Mouse (Mus musculus) liver, embryonic 12.5 days (tissue): ENCODE data around the gene Kcnip3. TPM values are rescaled to one million over a fixed set of nuclear protein-coding genes. Genes with fewer than 3 reads are reported as not detected.
A peak's percentile ranks its signal among the peaks of the same experiment; 100 is the strongest.

Source experiments
- ATAC-seq: fragments of 200-750 bp; cut with Nextera tagmentation; 2 replicates; pipeline ENCODE4 v1.8.0; 2017; ENCODE audit warnings: moderate number of reproducible peaks, mild to moderate bottlenecking, moderate library complexity
- H3K27ac ChIP-seq: fragments of 300-500 bp; sonication (generic); 2 replicates; pipeline ENCODE4 v1.5.1; 2016; ENCODE audit warnings: mild to moderate bottlenecking
- H3K27me3 ChIP-seq: fragments of 300-500 bp; sonication (generic); replicated peaks from 2 replicates; pipeline ENCODE4 v1.6.1; 2016; ENCODE audit warnings: mild to moderate bottlenecking, moderate library complexity
- H3K36me3 ChIP-seq: fragments of 300-500 bp; sonication (generic); 2 replicates; pipeline ENCODE4 v1.6.1; 2016; ENCODE audit warnings: mild to moderate bottlenecking, moderate library complexity
- H3K4me1 ChIP-seq: fragments of 300-500 bp; sonication (generic); 2 replicates; pipeline ENCODE4 v1.6.1; 2016
- H3K4me2 ChIP-seq: fragments of 300-500 bp; sonication (generic); 2 replicates; pipeline ENCODE4 v1.6.1; 2016; ENCODE audit warnings: mild to moderate bottlenecking, moderate library complexity
- H3K4me3 ChIP-seq: fragments of 300-500 bp; sonication (generic); 2 replicates; pipeline ENCODE4 v1.5.1; 2016; ENCODE audit warnings: mild to moderate bottlenecking, moderate library complexity
- H3K9ac ChIP-seq: fragments of 300-500 bp; sonication (generic); 2 replicates; pipeline ENCODE4 v1.6.1; 2016; ENCODE audit warnings: mild to moderate bottlenecking, moderate library complexity
- H3K9me3 ChIP-seq: fragments of 300-500 bp; sonication (generic); replicated peaks from 2 replicates; pipeline ENCODE4 v1.6.1; 2016; ENCODE audit warnings: mild to moderate bottlenecking, moderate library complexity
- WGBS: fragments of 180-500 bp; shearing (Covaris S2); methylation state at CpG from one replicate; pipeline ENCODE4 v1.1.7; 2016; ENCODE audit not compliant: insufficient replicate concordance; 5-methylcytosine and 5-hydroxymethylcytosine counted together
- polyA plus RNA-seq: library from polyadenylated mRNA; unstranded; fragments of >200 nt; fragmentation: Nextera tagmentation; extraction: Ambion mirVana; gene quantifications from 2 replicates; pipeline ENCODE4 v1.2.1, GENCODE M21; 2016

Kcnip3 gene
- polyA plus RNA-seq, 1 experiment from 2014 or later: 0.70 TPM

DNA sequence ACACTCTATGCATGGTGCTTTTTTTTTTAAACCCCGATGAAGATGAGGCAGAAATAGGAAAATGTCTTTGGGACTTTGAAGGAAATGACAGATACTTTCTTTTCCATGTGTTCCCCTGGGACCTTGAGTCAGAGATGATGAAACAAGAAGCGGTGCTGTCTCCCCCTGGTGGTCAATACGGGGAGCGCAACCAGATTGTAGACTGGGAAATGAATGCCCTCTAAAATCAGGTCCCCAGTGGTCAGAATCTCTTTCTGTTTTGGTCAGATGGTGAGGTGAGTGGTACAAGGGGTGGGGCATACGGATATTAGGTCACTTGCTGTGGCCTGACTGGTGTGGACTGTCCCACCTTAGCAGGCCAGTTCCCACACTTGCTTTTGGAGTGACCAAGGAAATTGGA, 68.1 kb downstream of the Kcnip3 start:
- peaks cover 82% of the 10 kb centered on the region for H3K27me3 ChIP-seq
- peaks cover 35% of the 10 kb centered on the region for H3K4me1 ChIP-seq
- H3K4me3 ChIP-seq: no peak overlapping the region
- no peaks in the 10 kb centered on the region for H3K36me3 ChIP-seq
- 2% methylated on average over 5 of the region's 5 CpGs for WGBS
- H3K9ac ChIP-seq: no peak overlapping the region
- H3K9me3 ChIP-seq: no peaks in the 10 kb centered on the region
- H3K27ac ChIP-seq: no peak overlapping the region
- no peak for ATAC-seq
- no peak overlapping the region for H3K4me2 ChIP-seq

DNA sequence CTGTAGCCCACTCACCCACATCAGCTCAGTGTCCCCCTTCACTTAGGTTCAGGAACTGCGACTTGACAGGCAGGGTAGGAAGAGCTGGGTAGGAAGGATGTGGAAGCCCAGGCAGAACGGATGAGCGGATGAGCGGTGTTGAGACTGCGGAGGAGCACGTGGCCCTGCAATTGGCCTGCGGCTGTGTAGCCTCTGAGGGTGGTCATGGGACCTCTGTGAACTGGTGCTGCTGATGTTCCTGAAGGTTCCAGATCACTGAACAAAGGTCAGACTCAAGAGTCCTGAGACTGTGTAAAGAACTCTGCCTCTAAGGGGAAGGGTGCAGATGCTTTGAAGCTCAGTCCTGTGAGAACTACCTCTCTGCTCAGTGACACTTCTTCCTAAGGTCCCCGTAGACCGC, 68.8 kb downstream of the Kcnip3 start:
- WGBS: 68% methylated on average over 9 of the region's 9 CpGs
- Histone ChIP-seq H3K9ac (no peak overlapping the region), H3K4me1 (peaks cover 35% of the 10 kb centered on the region), H3K36me3 (no peaks in the 10 kb centered on the region), H3K27ac (no peak overlapping the region), H3K4me2 (no peak overlapping the region), H3K4me3 (no peak overlapping the region), H3K27me3 (peaks cover 81% of the 10 kb centered on the region), H3K9me3 (no peaks in the 10 kb centered on the region)
- ATAC-seq: no peak

DNA sequence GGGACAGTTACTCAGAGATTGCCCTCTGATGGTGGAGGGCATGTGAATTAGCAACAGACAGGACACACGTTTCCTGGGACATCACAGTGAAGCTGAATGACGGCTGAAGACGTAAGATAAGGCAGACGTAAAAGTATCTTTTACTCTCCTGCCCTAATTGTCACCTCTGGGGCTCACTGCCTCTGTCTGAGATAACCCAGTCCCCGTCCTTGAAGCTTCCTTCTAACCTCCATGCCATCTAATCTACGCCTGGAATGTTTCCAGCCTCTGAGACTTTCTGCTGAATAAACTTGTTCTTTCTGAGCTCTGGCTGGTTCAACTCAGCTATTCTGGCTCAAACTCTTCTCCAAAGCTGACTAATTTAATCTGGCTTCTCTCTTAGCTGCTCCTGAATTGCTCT, 70.1 kb downstream of the Kcnip3 start:
- H3K36me3 ChIP-seq: no peaks in the 10 kb centered on the region
- H3K9ac ChIP-seq: no peak overlapping the region
- peak; percentile 82 for ATAC-seq
- H3K27me3 ChIP-seq: peaks cover 68% of the 10 kb centered on the region
- H3K4me3 ChIP-seq: no peak overlapping the region
- 3% methylated on average over 6 of the region's 6 CpGs for WGBS
- peaks cover 43% of the 10 kb centered on the region for H3K4me1 ChIP-seq
- peak overlapping the region; percentile 32 for H3K4me2 ChIP-seq
- H3K9me3 ChIP-seq: no peaks in the 10 kb centered on the region
- H3K27ac ChIP-seq: peak overlapping the region; percentile 50; the same call in 1 of the 2 replicates

DNA sequence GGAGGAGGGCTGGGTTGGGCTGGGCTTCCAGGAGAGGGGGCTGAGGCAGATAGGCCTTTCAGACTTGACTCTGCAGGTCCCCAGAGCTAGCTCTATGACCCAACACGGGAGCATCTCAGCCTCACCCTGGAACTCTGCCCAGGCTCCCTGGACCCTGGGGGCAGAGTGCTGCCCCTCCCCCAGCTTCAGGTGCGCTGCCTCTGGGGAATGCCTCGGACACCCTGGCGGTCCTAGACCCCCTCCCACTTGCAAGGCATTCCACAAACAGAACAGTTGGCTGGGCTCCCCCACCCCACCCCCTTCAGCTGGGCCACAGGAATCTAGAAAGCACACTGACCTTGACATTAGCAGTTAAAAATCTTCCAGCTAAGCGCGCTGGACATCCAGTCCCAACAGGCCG, 72.2 kb downstream of the Kcnip3 start:
- H3K9ac ChIP-seq: no peak overlapping the region
- no peak overlapping the region for H3K4me2 ChIP-seq
- H3K27ac ChIP-seq: no peak overlapping the region
- 61% methylated on average over 7 of the region's 7 CpGs for WGBS
- no peak overlapping the region for H3K4me3 ChIP-seq
- H3K36me3 ChIP-seq: no peaks in the 10 kb centered on the region
- H3K27me3 ChIP-seq: peaks cover 47% of the 10 kb centered on the region
- H3K4me1 ChIP-seq: peaks cover 59% of the 10 kb centered on the region
- no peaks in the 10 kb centered on the region for H3K9me3 ChIP-seq
- no peak for ATAC-seq

DNA sequence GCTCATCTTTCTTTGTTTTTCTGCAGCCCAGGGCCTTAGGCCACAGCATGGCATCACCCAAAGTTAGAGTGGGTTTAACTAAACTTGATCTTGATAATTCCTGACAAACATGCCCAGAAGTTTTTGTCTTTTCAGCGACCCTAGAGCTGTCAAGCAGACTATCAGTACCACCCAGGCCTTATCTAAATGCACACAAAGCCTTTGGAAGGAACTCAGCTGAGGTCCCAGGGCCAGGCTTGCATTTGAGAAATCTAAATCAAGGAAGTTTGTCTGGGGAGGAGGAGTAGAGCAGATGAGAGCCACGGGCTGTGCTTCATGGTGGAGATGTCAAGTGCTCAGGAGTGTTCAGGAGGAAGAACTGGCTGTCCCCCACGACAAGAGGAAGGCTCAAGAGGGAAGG, 75.0 kb downstream of the Kcnip3 start:
- 10% methylated on average over 3 of the region's 3 CpGs for WGBS
- Histone ChIP-seq H3K4me2 (no peak overlapping the region), H3K27ac (0 out of 2 replicates have a peak overlapping the region, but pooled peaks have one; percentile 21)

DNA sequence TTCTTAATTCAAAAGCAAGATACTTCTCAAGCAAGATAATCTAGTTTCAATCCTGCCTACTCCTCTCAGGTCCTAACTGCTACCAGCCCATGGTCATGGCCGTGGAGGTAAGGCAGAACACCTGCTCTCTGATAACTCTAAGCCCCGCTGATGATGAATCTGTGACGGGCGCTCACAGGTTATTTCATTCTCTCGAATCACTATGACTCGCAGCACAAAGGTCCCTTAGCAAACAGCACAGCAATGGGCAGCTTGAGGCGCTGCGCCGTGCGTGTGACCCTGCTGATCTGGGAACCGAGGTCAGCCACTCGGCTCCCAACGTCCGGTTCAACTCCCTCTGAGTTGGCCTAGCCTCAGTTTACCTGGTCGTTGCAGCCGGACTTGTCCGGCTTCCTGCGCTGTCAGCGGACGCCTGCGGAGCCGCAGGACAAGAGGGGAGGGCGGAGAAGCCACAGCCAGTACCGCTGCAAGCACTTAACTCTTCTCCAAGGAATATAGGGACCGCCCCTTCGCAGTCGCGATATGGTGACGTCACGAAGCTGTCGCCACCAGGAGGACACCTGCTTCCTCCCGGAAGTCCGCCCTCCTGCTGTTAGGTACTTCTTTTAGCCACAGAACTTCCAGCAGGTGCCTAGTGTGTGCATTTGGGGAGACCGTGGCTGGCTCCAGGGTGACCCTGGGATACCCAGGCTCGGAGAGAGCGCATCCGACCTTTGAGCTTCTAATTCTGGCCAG, 77.7 kb downstream of the Kcnip3 start, which contains the start of gene Fahd2a:
Gene Fahd2a, minus strand, starts transcription at position 511 of the 735 bp plus-strand sequence.
- Histone ChIP-seq H3K27me3 (peaks cover 10% of the 10 kb centered on the region; the same call in 1 of the 2 replicates), H3K4me3 (peak within 1 kb of the TSS; percentile 78), H3K9me3 (no peaks in the 10 kb centered on the region), H3K4me2 (peak within 1 kb of the TSS; percentile 78), H3K4me1 (peaks cover 43% of the 10 kb centered on the region), H3K27ac (peak within 1 kb of the TSS; percentile 70), H3K36me3 (no peaks in the 10 kb centered on the region; the same call in 1 of the 2 replicates), H3K9ac (peak within 1 kb of the TSS; percentile 80)
- WGBS: 3% methylated on average over 37 of the region's 37 CpGs
- peak; percentile 92 for ATAC-seq

More for the DNA sequence above, 75.0 kb downstream of the Kcnip3 start:
- no peak overlapping the region for H3K4me3 ChIP-seq
- no peak overlapping the region for H3K9ac ChIP-seq
- ATAC-seq: peak; percentile 27; the same call in 1 of the 2 replicates
- H3K9me3 ChIP-seq: no peaks in the 10 kb centered on the region
- H3K36me3 ChIP-seq: no peaks in the 10 kb centered on the region
- H3K4me1 ChIP-seq: peaks cover 65% of the 10 kb centered on the region
- H3K27me3 ChIP-seq: peaks cover 26% of the 10 kb centered on the region; the same call in 1 of the 2 replicates

DNA sequence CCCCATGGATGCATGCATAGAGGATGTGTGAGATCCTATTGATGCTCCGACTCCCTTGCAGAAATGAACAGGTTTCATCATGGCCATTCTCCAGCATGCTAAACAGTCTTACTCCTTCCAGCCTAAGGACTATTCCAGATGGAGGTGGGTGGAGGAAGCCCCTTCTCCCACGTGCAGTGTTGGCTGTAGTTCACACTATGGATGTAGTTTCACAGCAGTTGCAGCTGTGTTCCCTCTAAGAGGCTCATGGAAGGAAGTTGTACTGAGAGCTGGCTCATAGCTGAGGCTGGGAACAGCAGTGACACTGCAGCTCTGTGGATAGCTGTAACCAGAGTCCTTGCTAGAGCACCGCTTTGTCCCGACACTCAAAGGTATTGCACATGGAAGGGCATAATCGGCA, 84.2 kb downstream of the Kcnip3 start:
- no peaks in the 10 kb centered on the region; the same call in 1 of the 2 replicates for H3K27me3 ChIP-seq
- no peak overlapping the region for H3K4me3 ChIP-seq
- no peaks in the 10 kb centered on the region for H3K9me3 ChIP-seq
- WGBS: 82% methylated on average over 5 of the region's 5 CpGs
- H3K27ac ChIP-seq: no peak overlapping the region
- no peak overlapping the region for H3K4me2 ChIP-seq
- H3K36me3 ChIP-seq: peaks cover 45% of the 10 kb centered on the region
- peaks cover 29% of the 10 kb centered on the region for H3K4me1 ChIP-seq
- no peak for ATAC-seq
- no peak overlapping the region for H3K9ac ChIP-seq

DNA sequence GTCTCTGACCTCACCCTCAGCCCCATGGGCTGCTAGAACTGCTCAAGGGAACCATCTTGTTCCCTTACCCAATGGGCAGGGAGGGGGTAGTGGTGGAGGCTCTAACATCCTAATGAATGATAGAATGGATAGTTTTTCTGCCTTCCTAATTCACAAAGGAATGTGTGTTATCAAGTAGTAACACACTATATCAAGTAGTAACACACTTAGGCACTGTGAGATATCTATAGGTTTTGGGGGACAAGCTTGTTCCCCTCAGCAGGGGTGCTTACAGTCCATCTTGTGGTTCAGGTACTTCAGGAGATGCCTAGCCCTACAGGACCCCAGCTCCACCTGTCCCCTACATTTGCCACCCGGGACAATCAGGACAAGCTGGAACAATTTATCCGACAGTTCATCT, 86.3 kb downstream of the Kcnip3 start:
- peak; percentile 55 for ATAC-seq
- peaks cover 27% of the 10 kb centered on the region for H3K4me1 ChIP-seq
- no peaks in the 10 kb centered on the region for H3K9me3 ChIP-seq
- H3K4me2 ChIP-seq: no peak overlapping the region
- no peak overlapping the region for H3K9ac ChIP-seq
- H3K27ac ChIP-seq: 0 out of 2 replicates have a peak overlapping the region, but pooled peaks have one; percentile 37
- peaks cover 5% of the 10 kb centered on the region; the same call in 1 of the 2 replicates for H3K27me3 ChIP-seq
- WGBS: 88% methylated on average over 2 of the region's 2 CpGs
- no peak overlapping the region for H3K4me3 ChIP-seq
- H3K36me3 ChIP-seq: peaks cover 45% of the 10 kb centered on the region

DNA sequence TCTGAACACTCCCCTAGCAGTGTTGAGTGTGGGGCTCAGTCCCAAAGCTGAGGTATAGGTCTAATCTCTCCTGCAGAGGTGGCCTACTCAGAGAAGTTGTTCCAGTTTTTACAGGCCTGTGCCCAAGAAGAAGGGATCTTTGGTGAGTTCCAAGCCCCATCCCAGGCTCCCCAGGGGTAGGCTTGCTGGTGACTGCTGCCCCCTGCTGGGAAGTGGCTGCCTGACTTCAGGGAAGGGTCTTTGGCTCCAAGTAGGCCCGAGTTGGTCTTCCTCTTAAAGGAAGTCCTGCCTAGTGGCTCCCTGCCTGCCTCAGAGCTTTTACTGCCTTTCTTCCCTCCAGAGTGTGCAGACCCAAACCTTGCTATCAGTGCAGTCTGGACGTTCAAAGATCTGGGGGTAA, 86.8 kb downstream of the Kcnip3 start:
- no peak overlapping the region for H3K4me3 ChIP-seq
- WGBS: 13% methylated on average over 2 of the region's 2 CpGs
- peaks cover 5% of the 10 kb centered on the region; the same call in 1 of the 2 replicates for H3K27me3 ChIP-seq
- H3K9ac ChIP-seq: no peak overlapping the region
- peak; percentile 30 for ATAC-seq
- no peak overlapping the region for H3K4me2 ChIP-seq
- H3K9me3 ChIP-seq: no peaks in the 10 kb centered on the region
- no peak overlapping the region for H3K27ac ChIP-seq
- peaks cover 45% of the 10 kb centered on the region for H3K36me3 ChIP-seq
- H3K4me1 ChIP-seq: peaks cover 27% of the 10 kb centered on the region

DNA sequence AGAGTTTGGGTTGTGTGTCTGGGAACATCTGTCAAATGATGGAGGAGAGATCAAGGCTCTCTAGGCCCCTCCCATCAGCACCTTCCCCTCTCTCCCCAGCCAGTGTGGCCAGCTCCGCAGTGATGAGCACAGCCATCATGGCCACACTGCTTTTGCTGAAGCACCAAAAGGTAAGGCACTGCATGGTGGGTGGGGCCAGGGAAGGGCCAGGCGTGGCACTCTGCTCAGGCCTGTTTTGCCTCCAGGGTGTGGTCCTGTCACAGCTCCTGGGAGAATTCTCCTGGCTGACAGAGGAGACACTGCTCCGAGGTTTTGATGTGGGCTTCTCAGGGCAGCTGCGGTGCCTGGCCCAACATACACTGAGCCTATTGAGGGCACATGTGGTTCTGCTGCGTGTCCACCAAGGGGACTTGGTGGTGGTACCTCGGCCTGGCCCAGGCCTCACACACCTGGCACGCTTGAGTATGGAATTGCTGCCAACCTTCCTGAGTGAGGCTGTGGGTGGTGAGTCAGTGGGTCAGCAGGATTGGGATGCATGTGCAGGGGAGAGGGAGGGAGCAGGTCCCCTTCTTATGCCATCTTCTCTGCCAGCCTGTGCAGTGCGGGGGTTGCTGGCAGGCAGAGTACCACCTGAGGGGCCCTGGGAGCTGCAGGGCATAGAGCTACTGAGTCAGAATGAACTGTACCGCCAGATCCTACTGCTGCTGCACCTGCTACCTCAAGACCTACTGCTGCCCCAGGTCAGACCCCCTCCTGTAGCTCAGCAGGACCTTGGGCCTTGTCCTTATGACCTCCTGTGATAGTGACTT, 88.2 kb downstream of the Kcnip3 start:
- H3K9ac ChIP-seq: peak overlapping the region; percentile 18; the same call in 1 of the 2 replicates

DNA sequence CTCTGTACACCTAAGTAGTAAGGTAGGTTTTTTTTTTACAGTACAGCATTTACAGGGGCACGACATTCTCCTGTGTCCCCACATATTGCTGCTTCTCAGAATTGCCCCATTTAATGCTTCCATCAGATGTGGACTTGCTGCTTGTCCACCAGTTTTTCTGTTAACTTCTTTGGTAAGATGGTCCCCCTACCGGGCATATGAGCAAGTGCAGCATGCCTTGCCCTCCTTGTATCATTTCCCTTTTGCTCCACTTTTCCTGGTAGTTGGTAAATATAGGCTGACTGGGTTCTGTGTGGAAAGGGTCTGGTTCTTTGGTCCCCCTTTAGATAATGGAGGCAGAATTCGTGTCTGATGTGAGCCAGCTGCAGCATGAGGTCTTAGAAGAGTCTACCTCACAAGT, 91.7 kb downstream of the Kcnip3 start:
- 8% methylated on average over 3 of the region's 3 CpGs for WGBS
- Histone ChIP-seq H3K27me3 (peaks cover 32% of the 10 kb centered on the region), H3K4me2 (no peak overlapping the region)

More for the DNA sequence above, 88.2 kb downstream of the Kcnip3 start:
- Histone ChIP-seq H3K27ac (peak overlapping the region; percentile 7; the same call in 1 of the 2 replicates), H3K4me1 (peaks cover 27% of the 10 kb centered on the region), H3K27me3 (peaks cover 10% of the 10 kb centered on the region), H3K4me3 (no peak overlapping the region), H3K36me3 (peaks cover 42% of the 10 kb centered on the region), H3K9me3 (no peaks in the 10 kb centered on the region), H3K4me2 (peak overlapping the region; percentile 24; the same call in 1 of the 2 replicates)
- ATAC-seq: peak; percentile 30; the same call in 1 of the 2 replicates
- 85% methylated on average over 9 of the region's 9 CpGs for WGBS

DNA sequence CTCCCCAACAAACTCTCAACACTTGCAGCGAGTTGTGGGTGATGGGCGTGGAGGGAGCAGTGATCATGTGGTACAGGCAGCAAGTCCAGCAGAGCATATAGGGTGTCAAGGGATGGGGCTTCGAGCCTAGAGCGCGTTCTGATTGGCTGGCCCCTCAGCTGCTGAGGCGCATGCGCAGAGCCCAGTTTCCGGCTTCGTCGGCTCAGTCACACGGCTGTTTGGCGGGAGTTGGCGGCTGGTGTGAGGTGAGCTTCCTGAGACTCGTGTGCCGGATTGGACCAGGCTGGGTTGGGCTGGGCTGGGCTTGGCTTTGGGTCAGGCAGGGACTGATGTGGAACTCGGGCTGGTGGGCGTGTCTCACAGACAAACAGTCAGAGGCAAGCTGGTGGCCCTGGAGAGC, 96.9 kb downstream of the Kcnip3 start, which contains the start of gene Gpat2:
Gene Gpat2, plus strand, starts transcription at position 223 of the 400 bp plus-strand sequence.
- Histone ChIP-seq H3K27ac (no peak within 1 kb of the TSS), H3K9me3 (no peaks in the 10 kb centered on the region), H3K27me3 (peaks cover 34% of the 10 kb centered on the region), H3K36me3 (no peaks in the 10 kb centered on the region), H3K4me1 (no peaks in the 10 kb centered on the region), H3K4me2 (no peak within 1 kb of the TSS), H3K9ac (no peak within 1 kb of the TSS), H3K4me3 (no peak within 1 kb of the TSS)
- ATAC-seq: no peak
- 74% methylated on average over 17 of the region's 17 CpGs for WGBS

More for the DNA sequence above, 91.7 kb downstream of the Kcnip3 start:
- Histone ChIP-seq H3K9ac (no peak overlapping the region), H3K9me3 (no peaks in the 10 kb centered on the region), H3K27ac (no peak overlapping the region), H3K4me3 (no peak overlapping the region), H3K4me1 (peaks cover 19% of the 10 kb centered on the region), H3K36me3 (peaks cover 16% of the 10 kb centered on the region)
- no peak for ATAC-seq
